Mouse (Mus musculus): ENCODE results near the gene Arid3b.

Arid3b gene

DNA sequence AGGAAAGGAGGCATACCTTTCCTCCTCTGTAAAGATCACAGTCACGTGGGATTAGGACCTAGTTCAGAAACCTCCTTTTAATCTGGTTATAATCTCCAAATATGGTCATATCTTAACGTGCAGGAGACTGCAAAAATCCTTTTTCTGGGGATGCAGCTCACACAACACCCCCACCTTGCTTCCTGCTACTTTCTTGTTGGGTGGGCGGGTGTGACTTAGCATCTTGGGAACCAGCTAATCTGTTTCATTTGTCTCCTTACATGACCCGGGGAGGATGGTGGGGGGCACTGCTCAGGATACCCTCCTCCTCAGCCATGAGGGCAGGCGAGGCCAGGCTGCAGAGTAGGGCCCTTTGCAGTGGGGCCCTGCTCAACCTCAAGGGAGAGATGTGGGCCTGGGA lies 61.6 kb downstream of the Arid3b start:
- Histone ChIP-seq H3K36me3 (ENCODE audit: control insufficient read depth, insufficient read depth, low read length, poor library complexity, severe bottlenecking) (no peaks in the 10 kb centered on the region), H3K27me3 (ENCODE audit: control insufficient read depth, insufficient read depth, low read length, poor library complexity, severe bottlenecking) (no peaks in the 10 kb centered on the region)
- DNase-seq (ENCODE audit: low read depth, low spot score), result no peak

DNA sequence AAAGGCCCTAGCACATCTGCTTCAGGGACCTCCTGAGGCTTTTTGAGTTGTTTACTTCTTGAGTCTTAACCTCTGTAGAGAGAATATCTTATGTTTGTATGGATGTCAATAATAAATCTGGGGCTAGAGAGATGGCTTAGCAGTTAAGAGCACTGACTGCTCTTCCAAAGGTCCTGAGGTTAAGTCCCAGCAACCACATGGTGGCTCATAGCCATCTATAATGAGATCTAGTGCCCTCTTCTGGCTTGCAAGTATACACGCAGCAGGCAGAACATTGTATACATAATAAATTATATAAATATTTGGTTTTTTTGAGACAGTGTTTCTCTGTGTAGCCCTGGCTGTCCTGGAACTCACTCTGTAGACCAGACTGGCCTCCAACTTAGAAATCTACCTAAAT lies 62.4 kb downstream of the Arid3b start:
- no peaks in the 10 kb centered on the region for H3K27me3 ChIP-seq (ENCODE audit: control insufficient read depth, insufficient read depth, low read length, poor library complexity, severe bottlenecking)
- peak; percentile 60 for DNase-seq (ENCODE audit: low read depth, low spot score)
- H3K36me3 ChIP-seq (ENCODE audit: control insufficient read depth, insufficient read depth, low read length, poor library complexity, severe bottlenecking), result no peaks in the 10 kb centered on the region

DNA sequence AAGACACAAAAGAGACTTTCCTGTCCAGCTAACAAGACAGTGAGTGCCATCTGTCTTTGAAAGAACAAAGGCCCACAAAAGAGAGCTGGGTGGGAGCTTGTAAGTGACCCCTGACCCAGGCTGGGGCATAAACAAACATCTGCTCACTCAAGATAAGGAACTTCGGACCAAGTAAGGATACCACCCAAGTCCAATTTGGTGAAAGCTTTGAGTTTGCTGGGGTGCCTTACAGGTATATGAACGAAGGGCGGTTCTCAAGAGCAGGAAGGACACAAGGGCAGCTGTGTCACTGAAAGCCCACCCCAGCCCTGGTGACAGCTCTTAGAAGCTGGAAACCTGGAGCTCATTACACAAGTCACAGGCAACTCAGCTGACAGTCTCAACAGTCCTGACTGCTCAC lies 62.8 kb downstream of the Arid3b start:
- Histone ChIP-seq H3K27me3 (ENCODE audit: control insufficient read depth, insufficient read depth, low read length, poor library complexity, severe bottlenecking) (no peaks in the 10 kb centered on the region), H3K36me3 (ENCODE audit: control insufficient read depth, insufficient read depth, low read length, poor library complexity, severe bottlenecking) (no peaks in the 10 kb centered on the region)
- no peak for DNase-seq (ENCODE audit: low read depth, low spot score)

DNA sequence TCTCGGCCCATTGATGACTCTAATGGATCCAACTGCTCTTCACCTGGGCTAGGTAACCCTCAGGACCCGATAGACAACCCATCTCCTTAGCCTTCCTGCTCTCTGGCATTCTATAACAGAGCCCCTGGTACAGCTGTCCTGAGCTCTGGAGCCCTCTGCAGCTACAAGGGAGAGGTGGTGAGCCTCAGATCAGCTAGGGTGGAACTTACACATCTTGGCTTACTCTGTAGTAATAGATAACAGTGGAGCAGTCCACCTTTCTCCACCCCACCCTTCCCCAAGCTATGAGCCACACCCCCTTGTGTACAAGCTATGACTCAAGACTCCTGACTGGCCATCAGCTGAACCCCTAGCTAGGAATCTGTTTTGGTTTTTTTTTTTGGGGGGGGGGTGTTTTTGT lies 65.8 kb downstream of the Arid3b start:
- no peak for DNase-seq (ENCODE audit: low read depth, low spot score)
- Histone ChIP-seq H3K36me3 (ENCODE audit: control insufficient read depth, insufficient read depth, low read length, poor library complexity, severe bottlenecking) (no peaks in the 10 kb centered on the region), H3K27me3 (ENCODE audit: control insufficient read depth, insufficient read depth, low read length, poor library complexity, severe bottlenecking) (no peaks in the 10 kb centered on the region)

DNA sequence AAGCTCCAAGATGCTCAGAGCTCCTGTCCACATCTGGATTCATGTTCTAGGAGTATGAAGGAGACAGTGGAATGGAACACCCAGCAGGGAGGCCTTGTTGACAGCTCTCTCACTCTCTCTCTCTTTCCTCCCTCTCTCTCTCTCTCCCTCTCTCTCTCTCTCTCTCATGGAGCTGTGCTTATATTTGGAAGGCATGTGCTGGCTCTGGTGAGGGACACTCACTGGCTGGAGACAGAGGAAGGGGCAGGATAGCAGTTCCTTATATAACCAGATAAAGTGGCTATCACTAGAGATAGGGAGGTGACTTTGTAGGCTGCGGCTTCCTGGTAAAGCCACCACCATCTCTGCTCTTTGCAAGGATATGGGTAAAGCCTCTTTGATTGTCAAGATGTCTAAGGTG lies 66.4 kb downstream of the Arid3b start:
- Histone ChIP-seq H3K36me3 (ENCODE audit: control insufficient read depth, insufficient read depth, low read length, poor library complexity, severe bottlenecking) (no peaks in the 10 kb centered on the region), H3K27me3 (ENCODE audit: control insufficient read depth, insufficient read depth, low read length, poor library complexity, severe bottlenecking) (no peaks in the 10 kb centered on the region)
- DNase-seq (ENCODE audit: low read depth, low spot score), result no peak

DNA sequence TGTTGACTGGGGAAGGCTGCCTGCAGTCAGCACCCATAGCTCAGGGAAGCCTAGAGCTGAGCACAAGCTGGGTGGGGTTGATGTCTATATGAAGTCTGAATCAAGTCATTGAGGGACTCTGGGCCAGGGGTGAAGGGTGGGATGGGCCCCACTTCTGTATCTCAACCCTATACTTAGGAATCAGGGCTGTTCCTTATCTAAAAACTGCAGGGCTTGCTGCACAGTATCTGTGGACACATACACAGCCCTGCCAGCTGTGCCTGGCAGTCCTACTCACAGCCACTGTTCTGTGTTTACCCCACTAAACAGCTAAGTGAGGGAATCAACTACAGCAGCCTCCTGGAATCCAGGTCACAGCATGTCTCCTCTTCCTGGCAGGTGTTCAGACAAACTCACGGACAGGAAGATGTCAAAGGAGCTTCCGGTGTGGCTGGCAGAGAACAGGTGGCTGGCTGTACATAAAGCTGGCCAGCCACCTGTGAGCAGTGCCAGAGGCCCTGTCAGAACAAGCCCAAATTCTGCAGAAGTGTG lies 67.0 kb downstream of the Arid3b start:
- H3K27me3 ChIP-seq (ENCODE audit: control insufficient read depth, insufficient read depth, low read length, poor library complexity, severe bottlenecking), result no peaks in the 10 kb centered on the region
- DNase-seq (ENCODE audit: low read depth, low spot score), result no peak
- no peaks in the 10 kb centered on the region for H3K36me3 ChIP-seq (ENCODE audit: control insufficient read depth, insufficient read depth, low read length, poor library complexity, severe bottlenecking)

DNA sequence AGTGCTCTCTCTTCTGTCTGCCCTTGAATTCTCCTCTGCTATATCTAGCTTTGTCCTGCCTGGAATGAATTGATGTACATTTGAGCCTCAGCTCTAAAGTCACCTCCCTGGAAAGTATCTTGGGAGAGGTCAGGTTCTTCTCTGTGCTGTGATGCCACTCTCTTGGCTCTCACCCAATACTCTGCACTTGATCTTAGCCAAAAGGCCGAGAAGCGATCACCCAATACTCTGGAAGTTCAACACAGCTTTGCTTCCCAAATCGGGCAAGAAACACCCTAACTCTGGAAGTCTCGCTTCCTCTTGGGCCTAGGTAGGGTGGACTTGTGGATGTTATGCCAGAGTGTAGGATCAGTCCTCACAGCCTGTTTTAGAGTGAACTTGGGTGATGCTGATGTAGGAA lies 69.4 kb downstream of the Arid3b start:
- DNase-seq (ENCODE audit: low read depth, low spot score), result no peak
- Histone ChIP-seq H3K27me3 (ENCODE audit: control insufficient read depth, insufficient read depth, low read length, poor library complexity, severe bottlenecking) (no peaks in the 10 kb centered on the region), H3K36me3 (ENCODE audit: control insufficient read depth, insufficient read depth, low read length, poor library complexity, severe bottlenecking) (no peaks in the 10 kb centered on the region)

DNA sequence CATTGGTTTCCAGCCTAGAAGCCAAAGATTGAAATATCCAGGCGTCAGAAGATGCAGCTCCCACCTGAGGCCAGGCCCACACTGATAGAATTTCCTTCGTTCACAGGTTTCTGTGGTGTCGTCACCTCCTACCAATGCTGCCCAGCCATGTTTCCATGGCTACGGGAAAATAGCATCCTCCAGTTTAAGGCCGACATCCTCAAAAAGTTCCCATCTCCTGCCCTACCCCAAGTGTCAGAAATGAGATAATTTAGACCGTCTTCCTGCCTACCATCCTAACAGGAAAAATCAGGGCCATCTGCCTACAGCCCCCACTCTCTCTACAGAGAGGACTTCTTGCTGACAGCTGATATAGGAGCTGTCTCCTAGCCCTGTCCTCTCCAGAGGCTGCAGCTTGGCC lies 70.2 kb downstream of the Arid3b start:
- H3K27me3 ChIP-seq (ENCODE audit: control insufficient read depth, insufficient read depth, low read length, poor library complexity, severe bottlenecking), result no peaks in the 10 kb centered on the region
- H3K36me3 ChIP-seq (ENCODE audit: control insufficient read depth, insufficient read depth, low read length, poor library complexity, severe bottlenecking), result 0 out of 2 replicates have a peak, but pooled peaks cover 1% of the 10 kb centered on the region
- no peak for DNase-seq (ENCODE audit: low read depth, low spot score)

DNA sequence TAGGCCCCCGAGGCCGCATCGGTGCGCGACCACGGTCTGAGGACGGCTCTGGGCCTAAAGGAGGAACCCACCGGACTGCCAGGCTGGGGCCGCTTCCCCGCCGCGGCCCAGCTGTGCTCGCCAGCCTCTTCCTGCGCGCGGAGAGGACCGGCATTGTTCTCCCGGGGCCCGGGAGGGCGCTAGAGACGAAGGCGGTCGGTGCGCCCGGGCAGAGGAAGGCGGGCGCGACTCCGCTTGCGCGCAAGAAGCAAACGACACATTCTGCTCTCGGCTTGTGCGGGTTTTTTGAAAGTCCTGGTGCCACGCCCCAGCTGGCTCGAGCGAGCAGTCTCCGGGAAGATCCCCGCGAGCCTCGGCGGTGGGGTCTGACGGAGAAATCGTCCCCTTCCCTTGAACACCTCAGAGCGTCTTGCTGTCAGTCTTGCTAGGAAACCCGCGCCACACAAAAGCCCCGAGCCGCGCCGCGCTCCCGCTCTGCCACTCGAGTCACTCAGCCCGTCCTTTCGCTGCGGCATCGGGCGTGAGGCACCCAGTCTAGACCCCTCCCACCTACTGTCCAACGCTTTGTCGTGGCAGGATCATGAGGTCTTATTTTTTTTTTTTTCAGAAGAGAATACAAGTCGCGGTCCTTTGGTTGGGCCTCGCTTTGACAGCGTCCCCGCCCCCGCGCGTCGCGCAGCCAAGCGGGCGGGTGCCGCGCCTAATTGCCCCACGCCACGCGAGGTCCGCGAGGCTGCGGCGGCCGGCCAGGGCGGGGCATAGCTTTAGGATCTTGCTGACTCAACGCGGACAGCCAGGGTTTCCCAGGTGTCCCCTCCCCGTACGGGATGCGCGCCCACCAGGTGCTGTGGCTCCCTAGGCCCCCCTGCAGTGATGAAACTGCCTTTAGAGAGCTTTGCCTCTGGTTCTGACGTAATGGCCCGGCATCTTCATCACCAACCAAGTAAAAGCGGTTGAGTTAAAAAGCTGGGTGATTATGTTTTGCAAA lies 70.9 kb downstream of the Arid3b start, which contains the start of gene Clk3:
TSS of gene Clk3 (minus strand) at position 497 of the 988 bp plus-strand sequence.
- Histone ChIP-seq H3K36me3 (ENCODE audit: control insufficient read depth, insufficient read depth, low read length, poor library complexity, severe bottlenecking) (peaks cover 8% of the 10 kb centered on the region), H3K27me3 (ENCODE audit: control insufficient read depth, insufficient read depth, low read length, poor library complexity, severe bottlenecking) (no peaks in the 10 kb centered on the region)
- DNase-seq (ENCODE audit: low read depth, low spot score), result peak; percentile 71

DNA sequence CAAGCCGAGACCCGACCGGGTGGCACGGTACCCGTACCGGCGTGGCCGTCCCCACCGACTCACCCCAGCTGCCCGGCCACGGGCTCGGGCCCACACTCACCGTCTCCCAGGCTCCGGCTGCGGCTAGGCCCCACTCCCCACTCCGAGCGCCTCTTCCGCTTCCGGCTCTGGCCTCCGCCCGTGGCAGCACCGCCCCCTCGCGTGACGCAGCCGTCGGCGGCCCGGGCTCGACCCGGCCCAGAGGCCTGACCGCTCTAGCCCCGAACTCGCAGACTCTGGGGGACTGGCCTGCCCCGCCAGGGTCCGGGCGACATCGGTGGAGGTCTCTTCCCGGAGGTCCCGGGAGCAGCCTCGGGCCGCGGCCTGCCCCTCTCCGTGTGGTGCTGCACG lies 71.6 kb downstream of the Arid3b start:
- H3K27me3 ChIP-seq (ENCODE audit: control insufficient read depth, insufficient read depth, low read length, poor library complexity, severe bottlenecking), result no peaks in the 10 kb centered on the region
- H3K36me3 ChIP-seq (ENCODE audit: control insufficient read depth, insufficient read depth, low read length, poor library complexity, severe bottlenecking), result peaks cover 10% of the 10 kb centered on the region
- DNase-seq (ENCODE audit: low read depth, low spot score), result peak; percentile 92

DNA sequence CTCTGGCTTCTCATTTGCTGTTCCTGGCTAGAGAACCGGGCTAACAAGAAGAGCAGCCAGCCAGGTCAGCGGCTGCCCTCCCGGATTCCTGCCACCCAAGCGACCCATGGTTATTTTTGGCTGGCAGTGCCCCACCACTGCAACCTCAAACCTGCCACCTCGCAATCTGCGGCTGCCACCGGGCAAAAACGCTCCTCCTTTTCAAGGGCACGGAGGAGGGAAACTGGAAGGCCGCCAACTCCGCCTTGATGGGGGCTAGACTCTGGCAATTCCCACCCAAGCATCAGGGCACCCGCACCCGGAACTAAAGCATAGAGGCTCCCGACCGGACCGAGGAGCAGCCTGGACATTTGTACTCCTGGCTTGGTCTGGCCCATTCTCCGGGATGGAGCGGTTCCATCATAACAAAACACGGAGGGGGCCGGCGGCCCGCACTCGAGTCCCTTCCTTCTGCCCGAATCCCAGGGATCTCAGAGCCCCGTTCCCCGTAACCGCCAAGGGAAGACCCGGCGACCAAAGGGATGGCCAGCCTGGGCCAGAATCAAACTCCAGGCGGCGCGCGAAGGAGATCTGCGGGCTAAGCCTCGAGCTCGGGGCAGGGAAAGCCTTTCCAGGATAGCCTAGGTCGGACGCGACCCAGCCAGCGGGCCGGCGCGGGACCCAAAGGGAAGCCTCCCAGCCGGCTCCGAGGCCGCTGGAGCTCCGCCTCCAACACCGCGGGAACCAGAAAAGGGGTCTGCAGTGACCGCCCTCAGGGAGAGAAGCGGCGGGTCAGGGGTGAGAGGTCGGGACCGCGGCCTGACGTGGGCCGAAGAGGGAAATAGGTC lies 72.2 kb downstream of the Arid3b start:
- Histone ChIP-seq H3K36me3 (ENCODE audit: control insufficient read depth, insufficient read depth, low read length, poor library complexity, severe bottlenecking) (peaks cover 10% of the 10 kb centered on the region), H3K27me3 (ENCODE audit: control insufficient read depth, insufficient read depth, low read length, poor library complexity, severe bottlenecking) (no peaks in the 10 kb centered on the region)
- DNase-seq (ENCODE audit: low read depth, low spot score), result peak; percentile 34

DNA sequence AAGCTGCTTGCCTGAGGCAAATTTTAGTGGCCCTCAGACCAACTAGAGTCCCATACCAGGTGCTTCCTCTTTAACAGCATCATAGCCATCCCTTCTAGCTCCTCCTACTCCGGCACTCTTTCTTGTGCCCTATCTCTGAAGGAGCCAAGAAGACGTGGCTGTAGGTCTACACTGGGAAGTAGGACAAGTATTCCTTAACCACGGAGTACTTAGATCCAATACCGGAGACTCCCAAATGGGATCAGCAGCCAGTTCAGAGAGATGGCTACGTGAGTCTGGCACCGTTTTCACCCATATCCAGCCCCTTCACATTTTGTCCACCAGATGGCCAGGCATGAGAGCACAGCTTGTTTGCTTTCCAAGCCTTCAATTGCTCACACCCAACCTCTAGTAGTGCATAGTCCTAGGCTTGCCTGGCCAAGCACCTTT lies 74.0 kb downstream of the Arid3b start:
- Histone ChIP-seq H3K27me3 (ENCODE audit: control insufficient read depth, insufficient read depth, low read length, poor library complexity, severe bottlenecking) (no peaks in the 10 kb centered on the region), H3K36me3 (ENCODE audit: control insufficient read depth, insufficient read depth, low read length, poor library complexity, severe bottlenecking) (peaks cover 19% of the 10 kb centered on the region)
- DNase-seq (ENCODE audit: low read depth, low spot score), result peak; percentile 70

DNA sequence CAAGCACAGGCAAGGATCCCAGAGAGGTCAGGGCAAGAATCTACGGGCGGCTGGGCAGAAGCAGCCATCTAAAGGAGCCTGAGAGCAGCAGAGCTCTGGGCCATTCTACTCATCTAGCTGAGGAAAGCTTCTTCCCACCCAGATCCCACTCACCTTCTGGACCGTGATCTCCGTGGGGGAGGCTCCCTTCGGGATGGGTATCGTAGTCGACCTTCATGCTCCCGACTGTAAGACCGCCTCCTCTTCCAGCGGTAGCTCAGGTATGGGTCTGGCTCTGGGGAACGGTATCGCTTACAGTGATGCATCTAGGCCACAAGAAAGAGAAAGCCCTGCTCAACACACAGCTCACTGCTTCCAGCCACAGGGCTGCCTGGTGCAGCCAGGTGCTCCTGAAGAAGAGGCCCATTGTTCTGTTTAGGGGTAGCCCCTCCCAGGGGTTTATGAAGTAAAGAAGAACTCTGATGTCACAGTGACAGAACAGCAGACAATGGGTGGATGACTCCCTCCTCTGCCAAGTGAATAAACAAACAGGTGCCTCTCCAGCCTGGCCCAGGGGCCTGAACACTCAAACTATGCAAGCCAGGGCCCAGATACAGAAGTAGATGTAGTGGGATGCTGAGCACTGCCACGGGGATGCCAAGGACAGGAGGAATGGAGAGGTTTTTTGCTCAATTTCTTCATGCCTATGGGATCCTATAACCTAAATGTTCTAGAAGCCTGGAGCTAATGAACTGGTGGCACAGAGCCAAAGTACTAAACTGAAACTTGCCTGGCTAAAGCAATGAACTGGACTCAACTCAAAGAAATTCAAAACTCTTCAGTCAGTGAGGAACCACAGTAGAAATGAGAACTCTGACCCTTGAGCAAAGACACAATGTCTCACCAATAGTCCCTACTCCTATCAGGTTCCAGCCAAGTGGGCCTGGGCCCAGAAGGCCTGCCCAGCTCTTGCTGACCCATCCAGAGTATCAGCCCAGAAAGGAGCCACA lies 74.7 kb downstream of the Arid3b start:
- Histone ChIP-seq H3K36me3 (ENCODE audit: control insufficient read depth, insufficient read depth, low read length, poor library complexity, severe bottlenecking) (peaks cover 21% of the 10 kb centered on the region), H3K27me3 (ENCODE audit: control insufficient read depth, insufficient read depth, low read length, poor library complexity, severe bottlenecking) (no peaks in the 10 kb centered on the region)
- DNase-seq (ENCODE audit: low read depth, low spot score), result no peak

Measured in splenic B cell, adult 2 months (primary cell).